Mouse (Mus musculus) testis, adult 2 months (tissue): Measurements from ENCODE around the gene Mov10. TPM values are rescaled to one million over a fixed set of nuclear protein-coding genes. Genes with fewer than 3 reads are reported as not detected.
"Not testable (repeated sequence)": the region's sequence is repeated elsewhere in the genome, so short reads cannot be mapped to it uniquely, and the experiment has no call there.

Source experiments
- H3K27ac ChIP-seq: fragments of 200-500 bp; 2 replicates; pipeline ENCODE4 v1.5.1; 2012; ENCODE audit warnings: low read depth, low read length; ENCODE audit not compliant: control insufficient read depth, insufficient read depth
- H3K27me3 ChIP-seq: fragments of 200-500 bp; 2 replicates; pipeline ENCODE4 v1.6.1; 2012; ENCODE audit warnings: mild to moderate bottlenecking, low read length, moderate library complexity; ENCODE audit not compliant: control insufficient read depth, insufficient read depth
- H3K36me3 ChIP-seq: fragments of 200-500 bp; 2 replicates; pipeline ENCODE4 v1.6.1; 2012; ENCODE audit warnings: mild to moderate bottlenecking, low read length; ENCODE audit not compliant: control insufficient read depth, insufficient read depth
- H3K4me1 ChIP-seq: fragments of 200-500 bp; 2 replicates; pipeline ENCODE4 v1.6.1; 2012; ENCODE audit warnings: low read length; ENCODE audit not compliant: control insufficient read depth, insufficient read depth
- H3K4me3 ChIP-seq: fragments of 200-500 bp; 2 replicates; pipeline ENCODE4 v1.5.1; 2012; ENCODE audit warnings: low read depth, mild to moderate bottlenecking, low read length, moderate library complexity, mixed read lengths; ENCODE audit not compliant: control insufficient read depth
- CTCF ChIP-seq: fragments of 200-500 bp; IDR thresholded peaks from 2 replicates; pipeline ENCODE4 v1.5.1; 2012; ENCODE audit warnings: low read depth, mild to moderate bottlenecking, inconsistent platforms, low read length, moderate library complexity; ENCODE audit not compliant: control insufficient read depth, insufficient read depth, insufficient replicate concordance
- POLR2A ChIP-seq: fragments of 200-500 bp; IDR thresholded peaks from 2 replicates; pipeline ENCODE4 v1.6.1; 2012; ENCODE audit warnings: low read depth, mild to moderate bottlenecking, inconsistent platforms, low read length, moderate library complexity; ENCODE audit not compliant: control insufficient read depth
- polyA plus RNA-seq: library from polyadenylated mRNA; depleted of rRNA; stranded (reverse); fragments of >200 nt; gene quantifications from 2 replicates; pipeline ENCODE4 v1.2.3, GENCODE M21; 2012

The Mov10 gene
- polyA plus RNA-seq, 1 experiment, result 8.7 TPM

DNA sequence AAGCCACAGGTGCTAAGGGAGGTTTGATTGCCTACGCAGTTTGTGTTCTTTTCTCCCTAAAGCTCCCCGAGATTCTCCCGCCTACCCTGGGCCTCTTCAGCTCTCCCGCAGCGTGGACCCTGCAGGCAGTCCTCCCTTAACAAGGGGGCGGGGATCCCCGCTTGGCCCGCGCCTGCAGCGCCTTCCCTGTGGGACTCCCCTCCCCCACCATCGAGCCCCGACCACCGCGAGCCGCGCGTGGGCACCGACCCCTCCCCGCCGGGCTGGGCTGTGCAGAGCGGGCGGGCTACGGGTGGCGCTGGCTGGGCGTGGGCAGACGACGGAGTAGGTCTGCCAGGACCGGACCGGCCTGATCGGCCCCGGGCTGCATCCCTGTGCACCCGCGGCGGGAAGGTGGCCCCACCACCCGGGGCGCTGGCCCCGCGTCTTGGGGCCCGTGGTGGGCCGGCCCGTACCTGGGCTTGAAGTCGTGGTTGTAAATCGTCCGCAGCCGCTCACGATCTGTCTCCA lies 827 bp downstream of the Mov10 start:
- Histone ChIP-seq H3K36me3 (peaks cover 1% of the 10 kb centered on the region; the same call in 1 of the 2 replicates), H3K27ac (peak overlapping the region; percentile 89), H3K4me3 (peak overlapping the region; percentile 91), H3K4me1 (peaks cover 16% of the 10 kb centered on the region), H3K27me3 (no peaks in the 10 kb centered on the region)
- TF ChIP-seq POLR2A (no peak), CTCF (no peak)

DNA sequence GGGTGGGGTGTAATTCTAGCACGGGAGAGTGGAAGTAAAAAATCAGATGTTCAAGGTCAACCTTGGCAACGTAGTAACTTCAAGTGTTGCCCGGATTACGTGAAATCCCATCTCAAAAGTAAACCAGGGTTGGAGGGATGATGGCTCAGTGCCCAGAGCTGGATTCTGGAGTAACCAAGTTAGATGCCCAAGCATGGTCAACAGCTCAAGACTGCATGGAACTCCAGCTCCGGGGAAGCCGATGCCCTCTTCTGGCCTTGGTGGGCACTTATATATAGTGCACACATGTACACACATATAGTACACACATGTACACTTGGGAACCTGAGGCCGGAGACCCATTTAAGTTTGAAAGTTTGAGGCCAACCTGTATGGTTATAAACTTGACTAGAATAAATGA lies 2.2 kb downstream of the Mov10 start:
- TF ChIP-seq CTCF, result no peak
- no peak for TF ChIP-seq POLR2A
- H3K27me3 ChIP-seq, result no peaks in the 10 kb centered on the region
- peak overlapping the region; percentile 5; the same call in 1 of the 2 replicates for H3K27ac ChIP-seq
- H3K4me1 ChIP-seq, result peaks cover 16% of the 10 kb centered on the region
- no peak overlapping the region for H3K4me3 ChIP-seq
- H3K36me3 ChIP-seq, result no peaks in the 10 kb centered on the region

DNA sequence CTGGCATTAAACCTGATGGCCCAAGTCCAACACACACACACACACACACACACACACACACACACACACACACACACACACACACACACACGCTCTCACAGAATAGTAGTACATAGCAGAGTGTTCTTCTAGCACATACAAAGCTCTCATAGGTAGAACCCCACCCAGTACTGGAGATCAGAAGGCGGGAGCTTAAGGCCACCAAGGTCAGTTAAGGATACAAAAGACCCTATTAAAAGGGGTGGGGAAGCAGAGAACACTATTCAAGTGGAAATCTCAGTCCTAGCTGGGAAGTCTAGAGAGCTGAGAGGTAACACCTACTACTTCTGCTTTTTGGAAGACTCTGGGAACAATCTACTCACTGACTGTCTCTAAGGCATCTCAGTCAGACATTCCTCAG lies 3.0 kb downstream of the Mov10 start:
- H3K27me3 ChIP-seq, result no peaks in the 10 kb centered on the region
- no peak for TF ChIP-seq POLR2A
- peaks cover 16% of the 10 kb centered on the region for H3K4me1 ChIP-seq
- H3K36me3 ChIP-seq, result no peaks in the 10 kb centered on the region
- H3K27ac ChIP-seq, result no peak overlapping the region
- no peak overlapping the region for H3K4me3 ChIP-seq

DNA sequence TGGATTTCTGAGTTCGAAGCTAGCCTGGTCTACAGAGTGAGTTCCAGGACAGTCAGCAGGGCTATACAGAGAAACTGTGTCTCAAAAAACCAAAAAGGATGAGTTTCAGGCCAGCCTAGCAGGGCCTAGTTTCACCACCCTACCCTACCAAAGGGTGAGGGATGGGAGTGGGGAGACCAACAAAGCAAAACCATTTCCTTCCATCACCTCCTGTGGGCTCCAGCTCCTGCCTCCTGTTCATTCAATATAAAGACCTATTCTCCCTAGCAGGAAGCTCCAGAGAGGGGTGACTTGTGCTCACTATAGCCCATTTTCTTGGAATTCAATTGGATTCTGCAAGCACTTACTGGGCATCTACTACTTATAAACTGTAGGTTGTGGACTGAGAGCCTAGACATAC lies 3.6 kb downstream of the Mov10 start:
- no peaks in the 10 kb centered on the region for H3K36me3 ChIP-seq
- H3K4me1 ChIP-seq, result peaks cover 16% of the 10 kb centered on the region
- no peak overlapping the region for H3K27ac ChIP-seq
- H3K27me3 ChIP-seq, result no peaks in the 10 kb centered on the region
- H3K4me3 ChIP-seq, result no peak overlapping the region
- TF ChIP-seq CTCF (no peak), POLR2A (no peak)

DNA sequence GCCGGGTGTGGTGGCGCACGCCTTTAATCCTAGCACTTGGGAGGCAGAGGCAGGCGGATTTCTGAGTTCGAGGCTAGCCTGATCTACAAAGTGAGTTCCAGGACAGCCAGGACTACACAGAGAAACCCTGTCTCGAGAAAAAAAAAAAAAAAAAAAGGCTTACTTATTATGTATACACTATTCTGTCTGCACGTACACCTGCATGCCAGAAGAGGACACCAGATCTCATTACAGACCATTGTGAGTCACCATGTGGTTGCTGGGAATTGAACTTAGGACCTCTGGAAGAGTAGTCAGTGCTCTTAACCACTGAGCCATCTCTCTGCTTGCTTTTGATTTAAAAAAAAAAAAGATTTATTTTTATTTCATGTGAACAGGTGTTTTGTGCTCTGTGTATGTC lies 5.1 kb downstream of the Mov10 start:
- not testable (repeated sequence) for H3K27me3 ChIP-seq, H3K27ac ChIP-seq, H3K4me3 ChIP-seq, H3K36me3 ChIP-seq
- H3K4me1 ChIP-seq, result peaks cover 11% of the 10 kb centered on the region

DNA sequence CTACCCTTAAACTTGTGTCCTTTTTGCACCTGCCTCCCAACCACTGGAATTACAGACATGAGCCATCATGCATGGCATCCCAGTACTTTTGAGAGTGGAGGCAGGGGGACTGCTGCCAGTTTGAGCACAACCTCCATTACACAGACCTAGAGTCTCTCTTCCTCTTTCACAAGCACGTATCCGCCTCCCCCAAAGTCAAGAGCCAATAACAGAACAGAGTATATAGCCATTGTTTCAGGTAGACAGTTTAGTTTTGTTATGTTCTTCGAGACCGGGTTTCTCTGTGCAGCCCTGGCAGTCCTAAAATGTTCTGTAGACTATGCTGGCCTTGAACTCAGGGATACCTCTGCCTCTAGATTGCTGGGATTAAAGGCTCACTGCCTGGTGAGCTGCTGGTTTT lies 6.1 kb downstream of the Mov10 start:
- H3K4me3 ChIP-seq, result no peak overlapping the region

DNA sequence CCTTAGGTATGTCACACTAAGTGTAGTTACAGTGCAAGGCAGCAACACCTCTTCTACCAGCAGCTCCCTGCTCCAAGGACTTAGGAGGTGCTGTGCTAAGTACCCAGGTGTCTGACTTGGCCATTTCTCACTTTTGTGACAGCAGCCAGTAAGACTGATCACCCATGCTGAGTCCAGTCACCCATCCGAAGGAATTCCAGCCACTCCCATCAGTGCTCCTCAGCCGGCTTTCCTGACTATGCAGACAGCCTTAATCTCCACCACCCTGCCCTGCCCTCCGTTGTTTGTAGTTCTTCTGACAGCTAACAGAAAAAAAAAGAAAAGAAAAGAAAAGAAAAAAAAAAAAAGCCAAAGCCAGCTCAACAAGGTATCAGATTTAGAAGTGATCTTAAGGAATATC lies 6.6 kb downstream of the Mov10 start:
- TF ChIP-seq POLR2A (no peak), CTCF (no peak)
- H3K27ac ChIP-seq, result no peak overlapping the region

More for the DNA sequence above, 6.1 kb downstream of the Mov10 start:
- Histone ChIP-seq H3K27ac (no peak overlapping the region), H3K4me1 (peaks cover under 1% of the 10 kb centered on the region), H3K36me3 (no peaks in the 10 kb centered on the region), H3K27me3 (no peaks in the 10 kb centered on the region)
- TF ChIP-seq CTCF, result no peak
- TF ChIP-seq POLR2A, result no peak

DNA sequence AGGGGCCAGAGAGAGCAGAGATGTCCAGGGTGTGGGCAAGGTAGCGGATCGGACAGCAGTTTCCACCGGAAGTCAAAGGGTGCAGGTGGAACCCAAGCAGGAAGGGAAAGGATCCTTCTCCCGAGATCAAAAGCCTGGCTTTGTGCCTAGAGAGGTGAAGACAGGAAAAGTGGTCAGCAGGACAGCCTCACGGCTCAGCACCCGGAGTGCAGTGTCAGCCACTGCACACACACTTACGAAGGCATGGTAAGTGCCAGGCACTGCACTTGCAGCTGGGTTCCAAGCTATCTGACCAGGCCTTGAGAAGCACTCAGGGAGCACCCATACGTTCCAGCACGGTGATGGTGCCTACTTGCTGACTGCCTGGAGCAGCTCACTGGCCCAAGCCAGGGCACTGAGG lies 12.8 kb downstream of the Mov10 start:
- Histone ChIP-seq H3K36me3 (no peaks in the 10 kb centered on the region), H3K4me3 (no peak overlapping the region), H3K27ac (no peak overlapping the region), H3K4me1 (no peaks in the 10 kb centered on the region), H3K27me3 (no peaks in the 10 kb centered on the region)
- no peak for TF ChIP-seq CTCF
- no peak for TF ChIP-seq POLR2A

More for the DNA sequence above, 6.6 kb downstream of the Mov10 start:
- Histone ChIP-seq H3K36me3 (no peaks in the 10 kb centered on the region), H3K4me3 (no peak overlapping the region), H3K4me1 (no peaks in the 10 kb centered on the region), H3K27me3 (no peaks in the 10 kb centered on the region)
